Mouse (Mus musculus) adrenal gland, adult (tissue): ENCODE data around the gene Gm45716.

Experiments used
- DNase-seq, 2 experiments: peaks; one replicate each; pipeline ENCODE4 v3.0.0; 2022 to 2023; ENCODE audit warnings: low spot score in 1 of 2; ENCODE audit not compliant: inconsistent age in 2 of 2

The Gm45716 gene

DNA sequence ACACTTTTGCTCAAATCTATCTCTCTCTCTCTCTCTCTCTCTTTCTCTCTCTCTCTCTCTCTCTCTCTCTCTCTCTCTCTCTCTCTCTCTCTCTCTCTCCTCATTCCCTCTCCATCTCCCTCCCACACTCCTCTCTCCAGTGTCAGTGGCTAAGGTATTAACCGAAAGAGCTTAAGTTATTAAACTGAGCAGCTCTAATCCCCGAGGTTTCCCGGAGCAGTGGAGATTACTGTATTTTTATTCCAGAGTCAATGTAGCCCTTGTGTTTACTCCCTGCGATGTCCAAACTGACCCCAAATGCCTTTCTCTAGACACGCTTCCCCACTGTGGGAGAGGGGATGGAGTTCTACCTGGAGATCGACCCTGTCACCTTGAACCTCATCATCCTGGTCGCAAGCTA is at the start of gene Gm45716:
Gm45716 (plus strand) TSS at position 243 of the 400 bp plus-strand sequence.
- no peak for DNase-seq

DNA sequence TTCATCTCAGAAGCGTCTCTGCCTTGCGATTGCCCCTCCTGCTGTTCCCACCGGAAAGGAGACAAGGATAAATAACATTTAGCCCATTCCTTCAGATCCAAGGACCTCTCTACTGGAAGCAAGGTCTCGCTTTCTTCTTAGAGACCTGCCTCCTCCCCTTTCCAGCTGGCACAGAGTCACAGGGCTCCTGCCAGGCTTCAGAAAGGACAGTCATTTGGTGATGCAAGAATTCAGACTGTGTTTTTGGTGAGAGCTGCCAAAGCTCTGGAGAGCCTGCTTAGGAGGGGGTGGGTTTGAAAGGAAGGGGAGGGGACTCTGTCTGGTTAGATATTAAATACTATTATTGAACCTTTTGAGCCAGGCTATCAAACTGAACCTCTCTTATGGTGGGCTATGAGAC is 45.1 kb upstream of the Gm45716 start:
- DNase-seq, result peak; percentile 70 to 93

DNA sequence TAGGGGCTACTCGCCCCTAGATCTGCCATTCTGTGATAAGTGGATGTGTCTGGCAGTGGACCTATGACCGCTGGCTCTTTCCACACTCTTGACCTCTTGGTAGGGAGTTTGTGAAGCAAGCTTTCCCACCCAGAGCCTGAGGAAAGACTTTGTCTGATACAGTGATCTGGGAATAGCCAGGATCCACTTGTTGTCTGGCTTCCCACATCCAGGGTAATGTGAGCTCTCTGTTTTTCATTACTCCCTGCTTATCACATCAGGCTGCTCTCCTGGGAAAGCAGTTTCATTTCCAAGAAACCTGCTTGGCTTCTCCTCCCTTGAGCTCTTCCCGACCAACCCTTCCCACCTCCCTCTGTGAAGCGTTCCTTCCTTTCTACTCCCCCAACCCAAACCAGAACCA is 44.5 kb upstream of the Gm45716 start:
- DNase-seq, result peak; percentile 15 to 67

DNA sequence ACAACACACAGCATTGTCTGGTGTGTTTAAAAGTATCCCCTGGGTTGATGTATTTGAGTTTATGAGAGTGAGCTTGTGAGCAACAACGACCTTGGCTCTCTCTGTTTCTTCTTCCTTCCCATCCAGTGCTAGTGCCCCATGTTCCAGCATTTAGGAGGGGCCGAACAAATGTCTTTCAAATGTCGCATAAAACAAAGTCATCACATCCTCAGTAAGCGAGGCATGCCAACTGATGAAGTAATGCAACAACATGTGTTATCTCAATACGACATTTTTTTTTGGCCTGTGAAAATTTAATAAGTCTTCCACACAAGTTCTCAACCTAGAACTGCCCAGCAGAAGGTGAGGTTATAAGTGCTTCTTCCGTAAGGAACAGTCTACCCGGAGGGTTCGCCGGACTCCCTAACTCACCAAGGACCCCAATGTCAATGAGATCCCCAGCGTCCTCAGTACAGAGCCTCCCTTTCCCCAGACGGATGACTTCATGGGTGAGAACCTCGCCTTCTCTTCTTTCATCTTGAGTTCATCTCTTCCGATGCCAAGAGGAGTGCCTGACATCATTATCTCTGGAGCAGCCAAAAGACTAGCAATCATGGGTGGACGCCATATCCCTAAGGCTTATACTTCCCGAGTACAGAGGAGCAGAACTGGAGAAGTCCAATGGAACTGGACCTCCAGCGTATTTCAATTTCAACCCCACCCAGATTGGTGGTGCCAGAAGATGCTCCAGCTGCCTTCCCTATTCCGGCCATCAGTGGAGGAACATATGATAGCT is 41.2 kb upstream of the Gm45716 start:
- no peak for DNase-seq

DNA sequence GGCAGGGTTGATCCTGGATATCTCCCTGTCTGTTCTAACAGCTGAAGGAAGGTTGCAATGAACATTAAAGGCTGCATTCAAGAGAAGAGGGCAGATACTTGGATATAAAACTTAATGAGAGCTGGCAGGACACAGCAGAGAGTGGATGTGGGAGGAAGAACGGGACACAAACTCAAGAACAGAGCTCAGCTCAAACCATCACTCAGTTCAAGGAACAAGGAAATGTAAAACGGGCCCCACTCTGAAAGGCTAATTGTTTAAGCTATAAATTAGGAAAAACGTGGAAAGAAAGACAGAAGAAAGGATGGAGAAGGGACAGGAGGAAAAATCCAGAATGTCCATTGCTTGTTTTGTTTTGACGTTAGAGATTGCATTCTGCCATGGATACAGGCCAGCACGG is 32.4 kb upstream of the Gm45716 start:
- no peak for DNase-seq

DNA sequence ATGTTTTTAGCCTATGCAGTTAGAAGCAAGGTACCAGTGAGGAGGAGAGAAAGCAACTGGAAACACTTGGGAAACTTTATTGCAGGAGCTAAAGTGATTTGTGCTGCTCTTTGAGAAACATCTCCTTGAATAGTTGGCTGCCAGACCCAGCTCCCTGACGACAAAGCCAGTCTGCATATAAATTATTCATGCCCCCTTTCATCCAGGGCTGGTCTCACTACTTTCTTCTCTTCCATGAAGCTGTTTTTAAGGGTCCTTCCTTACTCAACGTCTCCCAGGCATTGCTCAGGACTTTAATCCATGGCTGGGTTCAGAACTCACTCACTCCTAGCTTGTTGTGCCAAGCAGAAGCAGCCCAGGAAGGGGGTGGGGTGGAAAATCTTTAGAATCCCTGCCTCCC is 32.0 kb upstream of the Gm45716 start:
- DNase-seq, result no peak

DNA sequence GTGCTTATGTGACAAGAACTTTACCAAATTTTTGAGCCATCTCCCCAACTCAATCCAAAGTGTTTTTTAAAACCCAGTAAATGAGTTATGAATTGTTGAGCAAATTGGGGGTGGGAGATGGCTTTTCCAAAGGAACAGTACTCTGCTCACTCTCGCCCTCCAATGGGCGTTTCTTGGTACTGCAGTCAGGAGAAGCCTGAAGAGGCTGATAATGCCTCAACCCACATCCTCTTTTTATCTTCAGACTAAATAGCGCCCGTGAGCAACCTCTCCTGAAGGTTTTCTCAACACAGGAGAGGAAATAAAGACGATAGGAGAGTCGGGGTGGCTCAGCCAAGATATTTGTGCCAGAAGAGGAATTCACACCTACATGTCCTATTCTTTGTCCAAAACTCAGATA is 19.7 kb upstream of the Gm45716 start:
- DNase-seq, result peak in 1 of 2 experiments; percentile 59

DNA sequence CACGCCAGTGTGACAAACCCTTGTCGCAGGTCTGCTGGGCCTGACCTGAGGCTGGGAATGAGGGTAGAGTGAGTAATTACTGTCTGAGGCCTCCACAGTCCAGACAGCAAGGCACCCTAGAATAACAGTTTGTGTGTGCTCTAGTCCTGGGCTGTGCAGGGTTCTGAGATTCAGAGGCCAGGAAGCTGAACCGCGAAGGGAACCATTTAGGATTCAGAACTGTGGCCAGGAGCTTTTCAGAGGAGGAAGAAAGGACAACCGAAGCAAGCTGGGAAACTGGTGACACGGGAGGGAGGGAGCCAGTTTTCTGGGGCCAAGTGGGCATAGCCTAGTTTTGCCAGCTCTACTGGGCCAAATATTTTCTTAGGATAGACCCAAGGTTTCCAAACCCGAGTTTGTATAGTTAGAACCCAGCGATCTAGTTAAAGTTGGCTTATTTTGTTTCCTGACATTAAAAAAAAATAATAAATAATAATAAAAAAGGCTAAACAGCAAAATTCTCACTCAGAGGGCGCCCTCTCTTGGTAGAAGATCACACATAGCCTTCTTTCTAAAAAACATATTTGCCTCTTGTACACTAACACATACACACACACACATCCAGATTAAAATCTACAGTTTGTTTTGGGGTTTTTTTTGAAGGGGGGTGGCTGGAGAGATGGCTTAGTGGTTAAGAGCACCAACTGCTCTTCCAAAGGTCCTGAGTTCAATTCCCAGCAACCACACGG is 19.0 kb upstream of the Gm45716 start:
- peak in 1 of 2 experiments; percentile 36 for DNase-seq

DNA sequence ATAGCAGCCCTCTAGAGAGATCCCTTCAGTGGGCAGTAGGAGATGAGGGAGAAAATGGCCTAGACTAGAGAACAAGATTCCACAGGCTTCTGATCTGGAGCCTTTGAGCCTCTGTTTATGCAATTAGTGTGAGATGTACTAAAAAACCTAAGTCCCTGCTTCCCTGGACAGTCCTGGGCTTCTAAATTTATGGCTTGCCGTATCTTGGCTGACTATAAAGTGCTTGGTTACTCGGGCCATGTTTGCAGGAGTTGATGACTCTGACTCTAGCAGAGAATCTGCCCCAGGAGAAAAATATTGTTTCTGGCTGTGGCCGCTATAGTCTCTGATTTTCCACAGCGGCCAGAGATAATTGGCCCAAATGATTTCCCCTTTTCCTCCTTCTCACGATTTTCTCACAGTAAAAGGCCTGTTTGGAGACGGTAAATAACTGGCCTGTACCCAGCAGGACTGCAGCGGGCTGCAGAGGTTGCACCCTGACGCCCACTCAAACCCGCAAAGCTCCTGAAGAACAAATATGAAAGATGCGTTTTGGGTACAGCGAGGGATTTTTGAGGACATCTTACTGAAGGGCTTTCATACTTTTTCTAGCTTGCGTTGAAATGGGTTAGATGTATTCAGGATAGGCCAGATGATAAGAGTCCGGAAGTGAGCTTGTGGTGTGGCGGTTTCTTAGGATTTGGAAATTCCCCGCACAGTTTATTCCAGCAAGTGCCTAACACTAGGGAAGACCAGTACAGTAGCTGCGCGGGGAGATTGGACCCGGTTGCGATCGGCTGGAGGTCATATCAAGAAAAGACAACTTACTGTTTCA is 18.1 kb upstream of the Gm45716 start:
- DNase-seq, result peak in 1 of 2 experiments; percentile 31

DNA sequence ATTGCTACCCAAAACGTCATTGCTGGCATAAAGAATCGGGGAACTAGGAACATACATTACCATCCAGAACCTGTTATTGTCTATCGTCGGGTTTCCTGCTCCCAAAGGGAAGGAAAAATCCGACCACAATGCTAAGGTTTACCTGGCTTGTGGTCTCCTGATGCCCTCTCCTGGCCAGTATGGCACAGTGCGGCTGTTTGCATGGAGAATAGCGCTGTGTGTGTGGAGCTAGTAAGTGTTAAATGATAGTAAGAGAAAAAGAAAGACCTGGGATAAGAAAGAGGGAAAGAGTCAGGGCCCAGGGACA is 17.5 kb upstream of the Gm45716 start:
- peak; percentile 43 to 83 for DNase-seq

DNA sequence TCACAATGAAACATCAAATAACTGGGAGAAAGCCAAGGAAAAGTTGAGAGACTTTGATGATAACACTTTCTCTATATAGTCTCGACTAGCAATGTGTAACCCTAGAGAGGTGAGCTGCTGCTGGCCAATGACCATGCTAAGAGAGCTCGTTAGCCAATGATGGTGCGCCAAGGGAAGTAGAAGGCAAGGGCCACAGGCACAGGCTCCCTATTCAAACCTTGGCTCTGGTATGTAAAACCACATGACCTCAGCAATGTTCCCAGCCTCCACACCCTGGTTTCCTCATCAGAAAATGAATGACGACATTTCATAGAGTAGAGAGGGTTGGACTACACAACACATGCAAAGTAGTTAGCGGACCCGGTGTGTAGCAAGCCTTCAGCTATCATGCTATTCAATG is 15.2 kb upstream of the Gm45716 start:
- DNase-seq, result no peak

DNA sequence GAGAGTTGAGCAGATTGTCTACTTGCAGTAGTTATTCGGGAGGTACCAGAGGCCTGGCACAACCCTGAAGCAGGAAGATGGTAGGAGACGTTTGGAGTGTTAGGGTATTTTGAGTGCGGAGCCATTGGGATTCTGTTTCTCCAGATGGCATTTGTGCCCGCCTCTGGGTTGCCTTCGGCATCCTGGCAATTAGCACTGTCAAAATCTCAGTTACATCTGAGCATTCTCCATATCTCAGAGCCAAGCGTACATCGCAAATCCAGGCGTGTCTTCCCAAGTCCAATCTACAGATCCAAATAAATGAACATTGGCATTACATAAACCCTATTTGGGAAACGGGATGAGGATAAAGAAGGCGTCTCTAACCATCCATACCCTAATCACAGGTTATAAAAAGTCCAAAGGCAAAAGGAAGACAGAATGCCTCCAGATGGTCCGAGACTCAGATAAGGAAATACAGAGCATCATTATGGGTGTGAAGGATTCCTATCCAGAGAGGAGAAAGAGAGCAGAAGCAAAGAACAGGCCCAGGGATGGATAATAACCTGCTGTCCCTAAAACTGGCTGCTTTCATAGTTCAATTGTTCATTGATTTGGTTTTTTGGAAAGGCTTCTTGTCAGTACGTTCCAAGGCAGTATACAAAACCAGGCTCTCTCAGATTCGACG is 11.7 kb upstream of the Gm45716 start:
- no peak for DNase-seq

DNA sequence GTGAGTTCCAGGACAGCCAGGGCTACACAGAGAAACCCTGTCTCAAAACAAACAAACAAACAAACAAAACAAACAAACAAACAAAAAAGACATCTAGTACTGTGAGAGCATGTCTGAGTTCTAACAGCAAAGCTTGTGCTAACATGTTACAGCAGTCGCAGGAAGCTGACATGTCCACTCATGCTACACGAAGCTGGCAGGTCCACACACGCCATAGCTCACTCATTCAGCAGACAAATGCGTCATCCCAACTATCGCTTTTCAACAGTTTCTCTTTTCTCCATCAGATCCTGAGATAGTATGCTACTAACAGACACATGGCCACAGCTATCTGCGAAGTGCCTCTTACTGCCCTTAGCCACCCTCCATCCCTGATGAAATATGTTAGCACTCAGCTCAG is 10.1 kb upstream of the Gm45716 start:
- no peak for DNase-seq

DNA sequence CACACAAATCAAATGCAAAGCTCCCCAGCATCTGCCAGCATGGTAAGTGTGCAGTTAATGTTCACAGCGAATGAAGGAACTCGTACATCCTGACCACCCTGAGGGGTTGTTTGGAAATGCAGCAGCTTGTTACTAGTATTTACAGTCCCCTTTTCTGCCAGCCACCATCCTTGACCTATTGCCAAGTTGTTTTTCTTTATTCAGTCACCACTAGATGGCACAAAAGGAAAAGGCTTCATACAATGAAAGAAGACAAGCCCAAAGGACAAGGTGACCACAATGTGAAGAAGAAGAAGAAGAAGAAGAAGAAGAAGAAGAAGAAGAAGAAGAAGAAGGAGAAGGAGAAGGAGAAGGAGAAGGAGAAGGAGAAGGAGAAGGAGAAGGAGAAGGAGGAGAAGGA is 4.1 kb upstream of the Gm45716 start:
- peak in 1 of 2 experiments; percentile 85 for DNase-seq

DNA sequence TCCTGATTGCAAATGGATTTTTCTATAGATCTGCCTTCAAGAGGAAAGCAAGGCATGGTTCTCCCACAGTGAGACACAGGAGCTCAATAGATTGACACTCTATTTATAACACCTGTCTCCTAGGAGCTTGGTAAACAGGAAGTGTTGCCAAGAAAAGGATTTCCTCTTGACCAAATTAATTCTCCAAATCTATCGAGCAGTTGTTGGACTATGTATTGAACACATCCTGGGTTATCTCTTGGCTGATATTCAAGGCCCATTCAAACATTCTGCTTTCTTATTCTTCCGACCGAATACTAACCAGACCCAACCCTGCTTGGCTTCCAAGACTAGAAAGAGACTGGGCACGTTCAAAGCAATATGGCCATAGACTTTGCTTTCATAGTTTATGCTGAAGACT is 2.7 kb upstream of the Gm45716 start:
- DNase-seq, result no peak

DNA sequence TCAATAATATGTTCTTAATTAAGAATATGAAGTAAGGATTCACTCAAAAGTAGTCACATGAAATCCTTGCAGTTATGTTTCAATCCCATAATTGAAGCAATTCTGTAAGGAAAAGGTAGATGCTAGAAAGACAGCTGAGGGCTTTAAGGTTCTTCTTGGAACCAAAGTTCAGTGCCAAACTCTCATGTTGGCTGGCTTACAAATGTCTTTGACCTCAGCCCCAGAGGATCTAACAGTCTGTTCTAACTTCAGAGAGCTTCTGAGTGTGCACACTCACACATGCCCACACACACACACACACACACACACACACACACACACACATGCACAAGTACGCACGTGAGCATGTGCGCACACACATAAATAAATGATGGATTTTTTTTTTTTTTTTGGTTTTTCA is 2.7 kb downstream of the Gm45716 start:
- DNase-seq, result no peak

DNA sequence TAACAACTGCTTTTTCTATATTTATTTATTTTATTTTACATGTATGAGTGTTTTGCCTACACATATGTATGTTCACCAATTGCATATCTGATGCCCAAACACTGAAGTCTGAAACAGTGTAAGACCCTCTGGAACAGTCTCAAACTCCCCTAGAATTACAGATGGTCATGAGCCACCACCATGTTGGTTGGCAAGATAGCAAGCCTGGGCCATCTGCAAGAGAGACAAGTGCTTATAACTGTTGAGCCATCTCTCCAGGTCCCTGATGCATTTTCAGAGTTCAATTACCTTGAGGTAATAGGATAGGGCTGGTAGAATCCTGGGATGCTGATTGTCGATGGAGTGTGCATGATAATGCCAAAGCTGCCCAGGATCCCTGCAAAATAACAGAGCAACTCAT is 7.5 kb downstream of the Gm45716 start:
- no peak for DNase-seq

DNA sequence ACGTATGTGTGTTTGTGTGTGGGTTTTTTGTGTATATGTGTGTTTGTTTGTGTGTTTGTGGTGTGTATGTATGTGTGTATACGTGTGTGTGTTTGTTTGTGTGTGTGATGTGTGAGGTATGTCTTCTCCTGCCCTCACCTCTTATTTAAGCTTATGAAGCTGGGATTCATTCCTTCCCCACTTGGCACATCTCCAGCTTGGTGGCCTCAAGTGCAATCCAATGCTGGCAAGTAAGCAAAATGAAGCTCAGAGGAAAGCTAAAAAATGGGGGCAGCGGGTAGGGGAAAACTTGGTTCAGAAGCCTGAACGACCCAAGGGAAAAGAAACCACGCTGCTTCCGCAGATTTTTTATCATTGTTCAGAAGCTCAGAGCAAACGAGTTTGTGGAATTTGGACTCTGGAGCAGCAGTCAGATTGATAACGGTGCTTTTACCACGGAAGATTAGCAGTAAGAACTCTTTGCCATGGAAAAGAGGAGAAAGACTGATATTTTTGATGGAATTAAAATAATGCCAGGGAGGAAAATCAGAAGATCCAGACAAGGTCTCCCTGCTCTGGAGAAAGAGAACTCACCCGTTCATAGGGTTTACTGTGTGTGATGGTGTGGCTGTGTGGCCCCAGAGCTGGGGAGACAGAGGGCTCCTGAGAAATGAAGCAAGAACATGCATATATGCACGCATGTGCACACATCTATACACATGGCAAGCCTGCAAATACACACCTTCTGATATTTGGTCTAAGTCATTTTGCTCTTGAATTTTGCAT is 8.5 kb downstream of the Gm45716 start:
- peak in 1 of 2 experiments; percentile 62 for DNase-seq

DNA sequence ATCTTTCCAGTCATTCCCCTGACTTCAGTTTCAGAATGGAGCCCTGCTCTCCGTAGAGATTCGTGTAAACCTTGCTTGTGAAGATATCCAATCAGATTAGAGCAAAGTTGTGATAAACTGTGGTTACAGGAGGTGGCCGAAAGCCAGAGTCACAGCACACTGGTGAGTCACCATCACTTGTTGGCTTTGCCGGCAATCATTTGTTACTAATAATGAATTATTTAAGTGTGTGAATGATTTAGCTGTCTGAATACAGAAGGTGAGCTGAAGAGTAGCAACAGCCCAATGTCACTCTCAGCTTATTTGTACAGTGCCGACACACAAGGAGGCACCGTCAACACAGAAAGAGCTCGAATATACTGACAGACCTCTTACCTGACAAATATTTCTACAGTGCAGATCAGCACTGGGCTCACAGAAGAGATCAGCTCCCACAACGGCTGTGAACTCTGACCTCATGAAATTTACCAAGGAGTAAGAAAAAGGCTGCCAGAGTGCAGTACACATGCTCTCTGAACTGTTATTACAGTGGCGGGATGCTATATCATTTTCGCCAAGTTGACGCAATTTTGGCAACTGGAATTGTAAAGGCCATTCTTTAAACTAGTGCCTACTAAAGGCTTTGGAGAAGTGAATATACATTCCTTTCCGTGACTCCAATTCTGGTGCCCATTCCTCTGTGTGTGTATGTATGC is 9.2 kb downstream of the Gm45716 start:
- DNase-seq, result peak in 1 of 2 experiments; percentile 41

DNA sequence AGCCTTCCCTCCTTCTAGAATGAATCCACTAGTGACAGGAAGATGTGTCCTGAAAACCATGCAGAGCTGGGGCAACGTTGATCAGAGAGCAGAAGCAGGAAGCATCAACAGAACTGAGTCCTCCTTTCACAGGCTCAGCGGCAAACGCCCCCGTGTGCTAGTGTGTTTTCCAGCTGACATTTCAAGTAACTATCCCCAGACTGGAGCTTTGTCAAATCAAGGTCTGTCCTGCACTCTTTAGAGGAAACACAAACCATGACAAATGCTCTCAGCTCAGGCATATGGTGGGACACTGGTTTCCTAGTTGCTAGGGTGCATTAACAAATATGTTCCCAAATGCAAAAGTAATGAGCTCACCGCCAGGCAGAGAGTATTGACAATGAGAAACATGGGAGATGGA is 10.6 kb downstream of the Gm45716 start:
- DNase-seq, result no peak
